Mouse (Mus musculus) small intestine, adult 2 months (tissue): ENCODE data around the gene Snap91. TPM values are rescaled to one million over a fixed set of nuclear protein-coding genes. Genes with fewer than 3 reads are reported as not detected.

ENCODE experiments used
- H3K27ac ChIP-seq: fragments of 200-500 bp; 2 replicates; pipeline ENCODE4 v1.5.1; 2012; ENCODE audit warnings: low read depth, low read length, control low read depth, inconsistent platforms; ENCODE audit not compliant: insufficient read depth
- H3K27me3 ChIP-seq: fragments of 200-500 bp; 2 replicates; pipeline ENCODE4 v1.6.1; 2012; ENCODE audit warnings: mild to moderate bottlenecking, moderate library complexity, low read length, inconsistent platforms; ENCODE audit not compliant: control insufficient read depth, insufficient read depth
- H3K36me3 ChIP-seq: fragments of 200-500 bp; 2 replicates; pipeline ENCODE4 v1.6.1; 2012; ENCODE audit warnings: mild to moderate bottlenecking, low read length, control low read depth, inconsistent platforms; ENCODE audit not compliant: control insufficient read depth, insufficient read depth
- H3K4me1 ChIP-seq: fragments of 200-500 bp; 2 replicates; pipeline ENCODE4 v1.6.1; 2012; ENCODE audit warnings: low read length, inconsistent platforms, mixed read lengths; ENCODE audit not compliant: control insufficient read depth, insufficient read depth, insufficient read length
- H3K4me3 ChIP-seq: fragments of 200-500 bp; 2 replicates; pipeline ENCODE4 v1.5.1; 2012; ENCODE audit warnings: low read depth, mild to moderate bottlenecking, control low read depth, inconsistent platforms, low read length, moderate library complexity
- CTCF ChIP-seq: fragments of 200-500 bp; IDR thresholded peaks from 2 replicates; pipeline ENCODE4 v1.5.1; 2012; ENCODE audit warnings: low read depth, mild to moderate bottlenecking, control low read depth, inconsistent platforms, low read length, moderate library complexity, mixed read lengths; ENCODE audit not compliant: insufficient replicate concordance, insufficient read length; ENCODE audit errors: extremely low read depth
- POLR2A ChIP-seq: fragments of 200-500 bp; IDR thresholded peaks from 2 replicates; pipeline ENCODE4 v1.6.1; 2012; ENCODE audit warnings: low read depth, mild to moderate bottlenecking, control low read depth, inconsistent platforms, low read length, moderate library complexity
- WGBS: fragments of 180-500 bp; shearing (Covaris S2); methylation state at CpG from one replicate; pipeline ENCODE4 v1.1.7; 2018; 5-methylcytosine and 5-hydroxymethylcytosine counted together
- polyA plus RNA-seq: library from polyadenylated mRNA; depleted of rRNA; stranded (reverse); fragments of >200 nt; gene quantifications from 2 replicates; pipeline ENCODE4 v1.2.3, GENCODE M21; 2012

The Snap91 gene
- polyA plus RNA-seq, 1 experiment: 0.55 TPM

DNA sequence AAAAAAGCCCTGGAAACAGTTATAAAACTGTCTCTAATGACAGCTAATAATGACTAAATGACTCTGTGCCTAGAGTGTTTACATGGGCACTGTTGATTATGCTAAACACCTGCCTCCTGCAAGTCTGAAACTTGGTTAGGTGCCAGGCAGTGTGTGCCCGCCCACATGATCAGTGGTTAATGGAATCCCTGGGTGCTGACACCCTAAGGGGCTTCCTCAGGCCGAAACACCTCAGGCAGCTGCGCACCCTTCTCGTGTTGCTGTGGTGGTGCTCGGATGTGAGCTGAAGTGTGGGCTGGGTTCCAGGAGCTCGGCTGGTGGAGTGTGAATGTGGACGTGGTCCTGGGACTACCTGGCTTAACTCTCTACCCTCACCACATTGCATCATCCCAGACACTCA, 103.1 kb downstream of the Snap91 start:
- Histone ChIP-seq H3K27me3 (no peaks in the 10 kb centered on the region; the same call in 1 of the 2 replicates), H3K4me3 (no peak overlapping the region), H3K4me1 (no peaks in the 10 kb centered on the region; the same call in 1 of the 2 replicates), H3K36me3 (no peaks in the 10 kb centered on the region), H3K27ac (no peak overlapping the region)
- no peak for TF ChIP-seq POLR2A
- no peak for TF ChIP-seq CTCF
- 12% methylated on average over 7 of the region's 7 CpGs for WGBS

- TF ChIP-seq POLR2A: no peak
- TF ChIP-seq CTCF: no peak
- H3K4me3 ChIP-seq: no peak overlapping the region
- no peak overlapping the region for H3K27ac ChIP-seq
- no peaks in the 10 kb centered on the region; the same call in 1 of the 2 replicates for H3K27me3 ChIP-seq
- WGBS: 50% methylated on average over 6 of the region's 6 CpGs
- no peaks in the 10 kb centered on the region for H3K36me3 ChIP-seq
- H3K4me1 ChIP-seq: no peaks in the 10 kb centered on the region; the same call in 1 of the 2 replicates
Measured at GRCm38 (mm10) chr9:86775374-86775773, 105.1 kb downstream of the Snap91 start.

GRCm38 (mm10) chr9:86773996-86774395, 106.5 kb downstream of the Snap91 start:
- H3K4me3 ChIP-seq: no peak overlapping the region
- TF ChIP-seq POLR2A (no peak), CTCF (no peak)
- H3K36me3 ChIP-seq: no peaks in the 10 kb centered on the region
- WGBS: 84% methylated on average over 8 of the region's 8 CpGs
- H3K27ac ChIP-seq: no peak overlapping the region
- no peaks in the 10 kb centered on the region; the same call in 1 of the 2 replicates for H3K4me1 ChIP-seq
- H3K27me3 ChIP-seq: no peaks in the 10 kb centered on the region; the same call in 1 of the 2 replicates

GRCm38 (mm10) chr9:86772897-86773296, 107.6 kb downstream of the Snap91 start:
- Histone ChIP-seq H3K27me3 (no peaks in the 10 kb centered on the region), H3K4me3 (no peak overlapping the region), H3K36me3 (no peaks in the 10 kb centered on the region), H3K4me1 (no peaks in the 10 kb centered on the region; the same call in 1 of the 2 replicates), H3K27ac (no peak overlapping the region)
- WGBS: 80% methylated on average over 3 of the region's 3 CpGs
- no peak for TF ChIP-seq CTCF
- no peak for TF ChIP-seq POLR2A

GRCm38 (mm10) chr9:86766991-86767390, 113.5 kb downstream of the Snap91 start:
- Histone ChIP-seq H3K4me3 (no peak overlapping the region), H3K27ac (no peak overlapping the region), H3K27me3 (no peaks in the 10 kb centered on the region), H3K36me3 (no peaks in the 10 kb centered on the region), H3K4me1 (no peaks in the 10 kb centered on the region)
- WGBS: 83% methylated on average over 10 of the region's 10 CpGs
- no peak for TF ChIP-seq CTCF
- no peak for TF ChIP-seq POLR2A

DNA sequence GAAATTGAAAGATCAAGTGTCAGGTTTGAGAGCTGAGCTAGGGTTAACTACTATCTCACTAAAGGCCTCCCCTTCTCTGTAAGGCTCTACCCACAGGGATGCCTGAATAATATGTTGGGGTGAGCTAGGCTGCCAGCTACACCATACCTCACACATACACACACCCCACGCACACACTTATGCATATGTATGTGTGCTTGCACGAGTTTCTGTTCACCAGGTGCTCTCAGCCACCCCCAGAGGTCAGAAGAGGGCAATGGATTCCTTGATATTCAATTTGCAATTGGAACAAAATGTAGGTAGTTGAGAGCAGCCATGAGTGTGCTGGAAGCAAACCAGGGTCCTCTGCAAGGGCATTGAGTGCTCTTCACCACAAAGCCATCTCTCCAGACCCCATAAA, 116.5 kb downstream of the Snap91 start:
- Histone ChIP-seq H3K4me1 (no peaks in the 10 kb centered on the region), H3K27ac (no peak overlapping the region), H3K36me3 (no peaks in the 10 kb centered on the region), H3K27me3 (no peaks in the 10 kb centered on the region), H3K4me3 (no peak overlapping the region)
- TF ChIP-seq CTCF: no peak
- no peak for TF ChIP-seq POLR2A
- WGBS: 50% methylated on average over 2 of the region's 2 CpGs

- TF ChIP-seq CTCF: no peak
- no peak for TF ChIP-seq POLR2A
- Histone ChIP-seq H3K27ac (no peak overlapping the region), H3K4me1 (no peaks in the 10 kb centered on the region), H3K4me3 (no peak overlapping the region), H3K36me3 (no peaks in the 10 kb centered on the region), H3K27me3 (no peaks in the 10 kb centered on the region)
- WGBS: 73% methylated on average over 8 of the region's 8 CpGs
Measured at GRCm38 (mm10) chr9:86762477-86763376, 117.7 kb downstream of the Snap91 start.
